Mouse (Mus musculus) small intestine, adult 2 months (tissue): Measurements from ENCODE around the gene Tnfrsf9.

ENCODE experiments used
- CTCF ChIP-seq: fragments of 200-500 bp; IDR thresholded peaks from 2 replicates; pipeline ENCODE4 v1.5.1; 2012; ENCODE audit warnings: low read depth, mild to moderate bottlenecking, control low read depth, inconsistent platforms, low read length, moderate library complexity, mixed read lengths; ENCODE audit not compliant: insufficient replicate concordance, insufficient read length; ENCODE audit errors: extremely low read depth
- POLR2A ChIP-seq: fragments of 200-500 bp; IDR thresholded peaks from 2 replicates; pipeline ENCODE4 v1.6.1; 2012; ENCODE audit warnings: low read depth, mild to moderate bottlenecking, control low read depth, inconsistent platforms, low read length, moderate library complexity

DNA sequence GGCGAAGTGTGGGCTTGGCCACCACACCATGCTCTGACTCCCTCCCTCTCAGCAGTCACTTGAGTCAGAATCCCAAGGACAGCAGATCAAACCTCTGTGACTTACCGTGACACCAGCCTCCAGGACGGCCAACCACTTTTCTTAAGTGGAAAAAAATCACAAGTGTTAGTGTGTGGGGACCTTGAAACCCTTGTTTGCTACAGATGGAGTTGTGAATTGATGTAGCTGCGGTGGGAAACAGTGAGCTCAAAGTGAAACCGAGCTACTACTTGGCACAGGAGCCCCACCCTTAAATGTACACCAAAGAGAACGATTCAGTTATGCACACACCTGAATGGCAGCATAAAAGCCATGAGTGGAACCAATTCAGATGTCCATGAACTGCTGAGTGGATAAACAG lies 10.6 kb downstream of the Tnfrsf9 start:
- no peak for TF ChIP-seq CTCF
- no peak for TF ChIP-seq POLR2A
